ENCODE assay signal across 20 mouse cellular contexts in the genomic region with DNA sequence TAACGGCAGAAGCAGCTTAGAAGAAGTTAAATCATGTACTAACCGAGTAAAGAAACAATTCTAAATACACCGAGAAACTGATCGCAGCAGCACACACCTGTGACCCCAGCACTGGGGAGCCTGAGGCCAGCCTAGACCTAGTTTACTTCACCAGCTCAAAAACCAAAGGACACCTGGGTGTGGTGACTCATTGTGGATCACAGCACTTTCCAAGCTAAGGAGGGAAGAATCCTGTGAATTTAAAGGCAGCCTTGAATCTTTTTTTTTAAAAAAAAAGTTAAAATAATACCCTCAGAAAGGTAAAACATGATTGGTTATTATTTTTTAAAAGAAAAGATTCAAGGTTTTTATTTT. TPM values are rescaled to one million over a fixed set of nuclear protein-coding genes. Genes with fewer than 3 reads are reported as not detected.
DNase-seq lines count a peak whose midpoint lies in the region; ATAC-seq and TF ChIP-seq lines count a peak whose summit lies in the region.
"Had no signal": no experiment of that assay in that cellular context is flagged by ENCODE, and none has a peak within 500 bp of the region (broad histone marks: within the 10 kb centered on the region; RNA-seq: fewer than 3 reads in every experiment).

No protein-coding gene starts in this region.

- peaks cover 26% of the 10 kb centered on the region for H3K4me1 ChIP-seq in cerebellum, adult 2 months (ENCODE audit: control insufficient read depth, insufficient read depth, low read length)
- H3K4me1 ChIP-seq in heart, postnatal 0 days (ENCODE audit: control insufficient read depth, insufficient read depth), result peaks cover 11% of the 10 kb centered on the region
- H3K4me1 ChIP-seq in midbrain, embryonic 16.5 days (ENCODE audit: control insufficient read depth, insufficient read depth, low read length), result peaks cover 8% of the 10 kb centered on the region
- no peaks in the 10 kb centered on the region for H3K4me1 ChIP-seq in midbrain, embryonic 11.5 days (ENCODE audit: control insufficient read depth, insufficient read depth, low read length)
- peaks cover 38% of the 10 kb centered on the region for H3K4me1 ChIP-seq in neural tube, embryonic 15.5 days

- peaks cover 16% of the 10 kb centered on the region for H3K36me3 ChIP-seq in heart, postnatal 0 days (replicated peaks; ENCODE audit: control insufficient read depth, insufficient read depth, low read length)
- H3K36me3 ChIP-seq in midbrain, embryonic 16.5 days (ENCODE audit: control insufficient read depth, insufficient read depth, low read length), result peaks cover 8% of the 10 kb centered on the region
- H3K36me3 ChIP-seq in midbrain, embryonic 11.5 days (ENCODE audit: control insufficient read depth, insufficient read depth, low read length), result peaks cover 8% of the 10 kb centered on the region
- peaks cover 19% of the 10 kb centered on the region for H3K36me3 ChIP-seq in neural tube, embryonic 15.5 days

- no peak for TF ChIP-seq CTCF in cerebellum, adult 2 months (IDR thresholded peaks at IDR 0.05; ENCODE audit: borderline replicate concordance, insufficient read depth, low read depth, low read length)
- no peak for TF ChIP-seq CTCF in heart, postnatal 0 days (IDR thresholded peaks at IDR 0.05; ENCODE audit: low read depth)

- peak overlapping the region; percentile 38; the same call in 1 of the 2 replicates for H3K27ac ChIP-seq in cerebellum, adult 2 months (ENCODE audit: insufficient read depth, low read length)
- H3K27ac ChIP-seq in heart, postnatal 0 days (ENCODE audit: low read depth), result 0 out of 2 replicates have a peak overlapping the region, but pooled peaks have one; percentile 30
- peak overlapping the region; percentile 28; the same call in 1 of the 2 replicates for H3K27ac ChIP-seq in midbrain, embryonic 16.5 days (ENCODE audit: low read length)
- H3K27ac ChIP-seq in midbrain, embryonic 11.5 days (ENCODE audit: low read depth, low read length), result no peak overlapping the region
- H3K27ac ChIP-seq in neural tube, embryonic 15.5 days (replicated peaks), result 0 out of 2 replicates have a peak overlapping the region, but pooled peaks have one; percentile 5
- H3K27ac ChIP-seq: embryonic facial prominence, embryonic 10.5 days; intestine, embryonic 15.5 days; liver, embryonic 15.5 days; neural tube, embryonic 12.5 days had no signal

- TF ChIP-seq EP300 in heart, postnatal 0 days (IDR thresholded peaks at IDR 0.05; ENCODE audit: low read depth), result no peak

- 61% methylated on average over 4 of the region's 4 CpGs for WGBS in cerebellum, adult 2 months
- WGBS in heart, postnatal 0 days, result 68% methylated on average over 4 of the region's 4 CpGs
- WGBS in midbrain, embryonic 16.5 days, result 85% methylated on average over 4 of the region's 4 CpGs
- 81% methylated on average over 4 of the region's 4 CpGs for WGBS in midbrain, embryonic 11.5 days
- WGBS in neural tube, embryonic 15.5 days, result 86% methylated on average over 4 of the region's 4 CpGs

- ATAC-seq in heart, postnatal 0 days (ENCODE audit: insufficient read depth, low read depth), result no peak
- ATAC-seq in midbrain, embryonic 16.5 days, result no peak
- no peak for ATAC-seq in midbrain, embryonic 11.5 days (ENCODE audit: low FRiP score)
- no peak for ATAC-seq in neural tube, embryonic 15.5 days (ENCODE audit: low FRiP score)
- ATAC-seq: forebrain, postnatal 0 days; intestine, embryonic 15.5 days had no signal

- H3K27me3 ChIP-seq in cerebellum, adult 2 months (ENCODE audit: control insufficient read depth, insufficient read depth, low read length), result no peaks in the 10 kb centered on the region
- H3K27me3 ChIP-seq in heart, postnatal 0 days (ENCODE audit: control insufficient read depth, insufficient read depth, low read length), result no peaks in the 10 kb centered on the region
- no peaks in the 10 kb centered on the region for H3K27me3 ChIP-seq in midbrain, embryonic 16.5 days (ENCODE audit: control insufficient read depth, insufficient read depth, low read depth, low read length)
- H3K27me3 ChIP-seq in midbrain, embryonic 11.5 days (ENCODE audit: control insufficient read depth, insufficient read depth, low read length), result no peaks in the 10 kb centered on the region
- no peaks in the 10 kb centered on the region for H3K27me3 ChIP-seq in neural tube, embryonic 15.5 days (replicated peaks)
- H3K27me3 ChIP-seq: intestine, embryonic 15.5 days; liver, embryonic 15.5 days; neural tube, embryonic 12.5 days had no signal

- no peak overlapping the region for H3K4me3 ChIP-seq in cerebellum, adult 2 months (replicated peaks; ENCODE audit: insufficient read depth, low read depth, low read length)
- no peak overlapping the region for H3K4me3 ChIP-seq in heart, postnatal 0 days (ENCODE audit: low read depth, low read length)
- no peak overlapping the region for H3K4me3 ChIP-seq in midbrain, embryonic 16.5 days (ENCODE audit: low read depth, low read length)
- H3K4me3 ChIP-seq in midbrain, embryonic 11.5 days (ENCODE audit: low read depth, low read length), result no peak overlapping the region
- no peak overlapping the region for H3K4me3 ChIP-seq in neural tube, embryonic 15.5 days (replicated peaks)
- H3K4me3 ChIP-seq: embryonic facial prominence, embryonic 10.5 days; intestine, embryonic 15.5 days; liver, embryonic 15.5 days; neural tube, embryonic 12.5 days had no signal

- H3K9ac ChIP-seq in heart, postnatal 0 days (replicated peaks; ENCODE audit: low read depth, low read length), result no peak overlapping the region
- H3K9ac ChIP-seq in midbrain, embryonic 16.5 days (ENCODE audit: low read depth, low read length), result no peak overlapping the region
- no peak overlapping the region for H3K9ac ChIP-seq in midbrain, embryonic 11.5 days (ENCODE audit: low read length)
- no peak overlapping the region; the same call in 1 of the 2 replicates for H3K9ac ChIP-seq in neural tube, embryonic 15.5 days (replicated peaks)
- H3K9ac ChIP-seq: forebrain, postnatal 0 days; intestine, embryonic 15.5 days; liver, embryonic 15.5 days; neural tube, embryonic 12.5 days had no signal

- no peaks in the 10 kb centered on the region for H3K9me3 ChIP-seq in heart, postnatal 0 days (replicated peaks; ENCODE audit: control insufficient read depth, low read length)
- no peaks in the 10 kb centered on the region for H3K9me3 ChIP-seq in midbrain, embryonic 16.5 days (replicated peaks; ENCODE audit: control insufficient read depth, low read length, poor library complexity, severe bottlenecking)
- no peaks in the 10 kb centered on the region for H3K9me3 ChIP-seq in midbrain, embryonic 11.5 days (ENCODE audit: control insufficient read depth, low read length)
- H3K9me3 ChIP-seq in neural tube, embryonic 15.5 days (replicated peaks), result no peaks in the 10 kb centered on the region
- H3K9me3 ChIP-seq: embryonic facial prominence, embryonic 10.5 days; intestine, embryonic 15.5 days; liver, embryonic 15.5 days; neural tube, embryonic 12.5 days had no signal

- TF ChIP-seq POLR2A in cerebellum, adult 2 months (IDR thresholded peaks at IDR 0.05; ENCODE audit: borderline replicate concordance, insufficient read depth, low read length), result no peak

- no peak overlapping the region for H3K4me2 ChIP-seq in heart, postnatal 0 days (ENCODE audit: low read depth, low read length)
- no peak overlapping the region for H3K4me2 ChIP-seq in midbrain, embryonic 16.5 days (ENCODE audit: low read length)
- no peak overlapping the region for H3K4me2 ChIP-seq in midbrain, embryonic 11.5 days
- no peak overlapping the region for H3K4me2 ChIP-seq in neural tube, embryonic 15.5 days
- H3K4me2 ChIP-seq: intestine, embryonic 15.5 days; liver, embryonic 15.5 days; neural tube, embryonic 12.5 days had no signal

- DNase-seq in cerebellum, adult 2 months, result peak in 1 of 2 experiments; percentile 34
- no peak for DNase-seq in cerebellum, adult 9-11 months
- DNase-seq in heart, postnatal 0 days (ENCODE audit: low spot score), result no peak
- DNase-seq in heart, postnatal 4 days, result no peak
- no peak for DNase-seq in midbrain, embryonic 11.5 days (ENCODE audit: low spot score, missing footprints)
- DNase-seq: adrenal gland, postnatal 25 days; cerebellum, postnatal 10 days; forebrain, postnatal 0 days; heart, postnatal 36 days; kidney, adult 9 months; kidney, postnatal 36 days; layer of hippocampus, postnatal 36 days; lung, postnatal 4 days; right cerebral cortex, postnatal 4 days had no signal

RNA-seq across cellular contexts. Expression of gene Bptf, which starts 24.2 kb away (rescaled TPM):
- polyA plus RNA-seq in cerebellum, adult 2 months (2012; rRNA removed), result 55.7 and 56.9 TPM in 2 replicates
- total RNA-seq in heart, postnatal 0 days (2014; rRNA removed; ENCODE audit: low replicate concordance), result 13.7 and 25.8 TPM in 2 replicates
- polyA plus RNA-seq in heart, postnatal 0 days (2015; fragmentation: Nextera tagmentation; extraction: Ambion mirVana), result 11.7 and 11.8 TPM in 2 replicates
- 10 to 100 TPM; 42.0 to 44.8 TPM for total RNA-seq in heart, postnatal 4 days (2021)
- 28.9 and 34.1 TPM in 2 replicates for polyA plus RNA-seq in midbrain, embryonic 16.5 days (2015; fragmentation: Nextera tagmentation; extraction: Ambion mirVana)
- polyA plus RNA-seq in midbrain, embryonic 11.5 days (2014; fragmentation: Nextera tagmentation; extraction: Ambion mirVana), result 38.5 and 41.8 TPM in 2 replicates
- 26.6 and 27.5 TPM in 2 replicates for polyA plus RNA-seq in neural tube, embryonic 15.5 days (2015; fragmentation: Nextera tagmentation; extraction: Ambion mirVana)
